Mouse (Mus musculus): ENCODE measurements at regions not wholly inside any gene's neighbourhood (a gene's known extent, or its start where the extent isn't known, plus 50 kb on each side); places are given as distances from the start of the nearest gene placed in this dataset.
A peak's percentile ranks its signal among the peaks of the same experiment; 100 is the strongest.

DNA sequence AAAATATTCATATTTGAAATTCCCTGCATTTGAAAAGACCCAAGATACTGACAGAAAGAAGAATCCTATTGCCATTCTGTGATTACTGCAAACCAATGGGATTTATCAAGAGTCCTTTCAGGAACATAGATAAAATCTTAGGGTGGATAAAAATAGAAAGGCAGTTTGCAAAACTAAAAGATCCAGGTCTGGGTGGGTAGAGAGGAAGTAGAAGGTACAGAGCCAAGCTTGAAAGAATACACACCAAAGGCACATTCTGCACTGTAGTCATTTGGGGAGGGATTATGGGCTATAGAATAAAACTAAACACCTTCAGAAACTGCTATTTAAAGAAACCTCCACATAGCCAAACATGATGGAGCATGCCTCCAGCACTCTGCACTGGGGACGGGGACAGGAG is 288.5 kb upstream of the 4930412O13Rik start:
- DNase-seq (ENCODE audit: low spot score): no peak

DNA sequence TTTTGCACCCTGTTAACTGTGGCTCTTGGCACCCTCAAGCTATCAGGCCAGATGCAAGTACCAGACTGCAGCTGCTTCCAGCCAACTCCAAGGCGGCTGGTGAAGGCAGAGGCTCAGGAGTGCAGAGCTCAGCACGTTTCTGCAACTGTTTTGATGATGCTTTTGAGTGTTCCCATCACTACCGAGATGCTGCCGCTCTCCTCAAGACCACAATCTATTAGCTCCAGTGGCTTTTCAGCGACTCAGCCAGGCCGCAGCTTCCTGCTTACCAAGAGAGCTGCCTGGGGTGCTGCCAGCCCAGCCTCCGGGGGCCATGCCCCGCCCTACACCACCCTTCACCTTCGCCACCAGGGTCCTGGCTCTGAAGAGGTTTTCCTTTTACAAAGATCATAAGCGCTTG is 287.1 kb upstream of the 4930412O13Rik start:
- DNase-seq (ENCODE audit: low spot score): peak; percentile 92

DNA sequence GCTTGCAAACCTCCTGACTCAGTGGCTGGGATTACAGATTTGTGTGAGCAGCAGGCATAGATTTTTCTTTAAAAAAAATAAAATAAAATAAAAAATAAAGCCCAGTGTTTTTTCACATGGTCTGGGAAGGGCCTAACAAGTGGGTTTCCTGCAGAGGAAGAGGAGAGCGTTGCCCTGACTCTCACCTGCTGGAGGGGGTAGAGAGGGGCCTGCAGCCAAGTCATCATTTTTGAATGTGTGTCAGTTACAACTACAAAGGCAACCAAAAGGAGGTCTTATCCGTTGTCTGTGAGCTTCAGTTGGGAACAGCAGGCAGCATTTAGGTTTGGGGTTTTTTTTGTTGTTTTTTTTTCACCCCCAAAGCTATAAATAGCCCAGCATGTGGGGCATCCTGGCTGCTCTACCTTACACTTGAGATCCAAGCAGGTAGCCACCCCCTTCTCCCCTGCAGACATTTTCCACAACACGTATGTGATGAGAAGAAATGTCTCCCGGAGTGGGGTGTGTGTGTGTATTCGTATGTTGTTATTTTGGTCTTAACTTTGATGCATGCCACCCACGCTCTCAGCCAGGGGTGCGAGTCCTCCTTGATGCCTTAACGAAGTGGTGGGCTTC is 285.7 kb upstream of the 4930412O13Rik start:
- DNase-seq (ENCODE audit: low spot score): peak; percentile 21

DNA sequence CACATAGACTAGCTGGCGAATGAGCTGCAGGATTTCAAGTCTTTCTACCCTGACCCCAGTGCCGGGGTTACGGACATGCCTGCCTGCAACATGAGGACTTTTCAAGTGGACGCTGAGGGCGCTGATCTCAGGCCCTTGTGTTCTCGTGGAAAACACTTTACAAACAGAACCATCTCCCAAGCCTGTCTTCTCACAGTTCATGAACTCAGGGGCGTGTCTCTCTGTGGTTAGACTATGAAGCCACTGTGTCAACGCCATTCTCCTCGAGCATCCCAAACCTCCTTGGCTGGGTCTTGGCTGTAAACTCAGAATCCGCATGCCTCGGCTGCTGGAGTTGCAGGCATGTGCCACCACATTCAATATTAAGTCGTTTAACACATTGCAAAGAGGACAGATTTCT is 284.9 kb upstream of the 4930412O13Rik start:
- DNase-seq (ENCODE audit: low spot score): no peak

DNA sequence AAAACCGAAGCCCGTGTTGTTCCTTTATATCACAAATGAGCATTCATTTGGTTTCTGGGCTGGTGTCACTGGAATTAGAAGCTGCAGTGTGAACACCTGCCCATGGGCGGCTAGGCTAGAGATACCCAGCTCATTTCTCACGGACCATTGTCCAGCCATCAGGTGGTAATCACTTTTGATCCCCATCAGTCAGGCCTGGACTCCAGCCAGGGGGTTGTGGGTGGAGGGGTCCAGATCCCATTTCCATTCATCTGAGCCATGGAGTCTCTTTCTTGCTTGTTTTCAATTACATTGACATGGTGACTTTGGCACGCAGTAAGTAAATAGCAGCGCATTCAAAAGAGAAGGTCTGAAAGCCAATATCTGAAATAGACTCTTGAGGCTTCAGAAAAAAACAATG is 276.1 kb upstream of the 4930412O13Rik start:
- no peak for DNase-seq (ENCODE audit: low spot score)

DNA sequence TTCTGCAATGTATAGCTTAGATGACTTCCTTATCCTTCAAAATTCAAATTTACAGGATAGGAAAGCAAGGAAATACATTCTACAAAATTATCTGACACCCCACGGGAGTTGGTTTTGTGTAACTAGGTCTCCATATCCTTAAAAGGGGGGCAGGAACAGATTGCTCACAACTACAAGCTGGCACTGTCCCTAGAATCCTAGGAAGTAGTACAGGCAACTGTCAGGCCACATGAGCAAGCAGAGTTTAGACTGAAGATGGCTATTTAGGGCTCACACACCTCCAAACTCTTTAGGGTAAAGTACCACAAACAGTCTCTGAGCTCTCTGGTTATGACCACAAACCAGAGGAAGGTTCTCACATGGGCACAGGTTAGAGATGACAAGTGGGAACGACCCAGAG is 273.5 kb upstream of the 4930412O13Rik start:
- DNase-seq (ENCODE audit: low spot score): no peak

DNA sequence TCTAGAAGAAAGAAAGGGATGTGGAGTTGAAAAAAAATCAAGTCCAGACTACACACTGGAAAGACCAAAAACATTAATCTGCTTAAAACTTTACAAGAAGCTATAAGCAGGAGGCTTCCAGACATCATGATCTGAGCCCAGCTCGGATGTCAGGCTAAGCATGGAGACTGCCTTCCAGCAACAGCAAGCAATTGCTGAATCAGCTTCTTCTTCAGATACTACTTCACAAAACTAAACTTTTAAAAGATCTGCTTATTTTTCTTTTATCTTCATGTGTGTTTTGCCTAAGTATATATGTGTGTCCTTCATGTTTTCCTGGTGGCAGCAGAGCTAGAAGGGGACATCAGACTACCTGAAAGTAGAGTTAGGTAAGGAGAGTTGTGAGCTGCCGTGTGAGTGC is 266.6 kb upstream of the 4930412O13Rik start:
- no peak for DNase-seq (ENCODE audit: low spot score)

DNA sequence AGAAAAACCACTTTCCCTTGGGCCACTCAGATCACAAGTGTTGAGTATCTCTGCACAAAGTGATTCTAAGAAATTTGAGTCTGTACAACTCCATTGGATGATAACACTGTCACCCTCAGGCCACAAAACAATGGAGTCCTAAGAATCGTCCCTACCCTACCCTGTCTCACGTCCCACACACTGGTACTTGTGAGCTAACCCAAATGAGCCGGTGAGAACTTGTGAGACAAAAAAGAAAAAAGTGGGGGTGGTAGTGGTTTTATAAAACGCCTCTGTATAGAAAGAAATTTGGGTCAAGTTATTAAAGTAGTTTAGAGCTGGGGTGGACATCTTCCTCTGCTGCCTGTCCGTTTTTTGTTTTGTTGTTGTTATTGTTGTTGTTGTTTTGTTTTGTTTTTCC is 264.8 kb upstream of the 4930412O13Rik start:
- no peak for DNase-seq (ENCODE audit: low spot score)

DNA sequence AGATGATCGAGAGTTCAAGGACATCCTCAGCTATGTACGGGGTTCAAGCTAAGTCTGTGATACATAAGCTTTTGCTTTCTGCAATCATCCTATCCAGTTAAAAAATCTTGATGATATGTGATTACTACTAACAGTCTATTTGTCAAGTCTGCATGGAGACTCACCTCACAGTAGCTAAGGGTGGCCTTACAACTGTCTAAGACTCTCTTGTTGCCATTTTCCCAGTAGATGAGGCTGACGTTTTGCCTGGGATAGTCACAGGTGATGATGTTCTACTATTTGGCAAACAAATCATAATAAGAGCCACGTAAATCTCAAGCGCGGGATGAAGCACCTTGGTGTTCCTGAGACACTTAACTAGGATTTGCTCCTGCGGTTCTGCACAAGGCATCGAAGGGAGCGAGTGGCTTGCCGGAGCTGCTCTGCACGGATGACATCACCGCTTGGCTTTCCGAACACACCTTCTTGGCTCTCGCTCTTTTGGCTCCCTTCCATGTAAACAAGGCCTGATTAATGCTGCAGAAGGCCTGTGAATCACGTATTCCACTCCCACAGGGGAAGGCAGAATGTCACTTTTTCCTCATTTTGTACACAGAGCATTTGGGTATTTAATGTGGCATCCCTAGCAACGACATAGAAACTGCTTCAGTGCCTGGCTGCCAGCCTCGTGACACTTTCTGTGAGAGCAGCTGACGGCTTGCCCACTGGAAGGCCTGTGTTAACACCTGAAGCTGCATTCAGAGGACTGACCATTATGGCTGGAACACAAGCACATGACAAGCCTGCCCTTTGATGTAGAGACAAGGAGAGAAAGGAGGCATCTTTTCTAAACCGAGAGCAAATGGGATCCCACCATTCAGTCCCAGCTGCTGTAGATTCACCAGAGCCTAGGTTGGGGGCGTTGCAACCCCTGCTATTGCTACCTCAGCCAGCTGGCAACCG is 260.5 kb upstream of the 4930412O13Rik start:
- no peak for DNase-seq (ENCODE audit: low spot score)

DNA sequence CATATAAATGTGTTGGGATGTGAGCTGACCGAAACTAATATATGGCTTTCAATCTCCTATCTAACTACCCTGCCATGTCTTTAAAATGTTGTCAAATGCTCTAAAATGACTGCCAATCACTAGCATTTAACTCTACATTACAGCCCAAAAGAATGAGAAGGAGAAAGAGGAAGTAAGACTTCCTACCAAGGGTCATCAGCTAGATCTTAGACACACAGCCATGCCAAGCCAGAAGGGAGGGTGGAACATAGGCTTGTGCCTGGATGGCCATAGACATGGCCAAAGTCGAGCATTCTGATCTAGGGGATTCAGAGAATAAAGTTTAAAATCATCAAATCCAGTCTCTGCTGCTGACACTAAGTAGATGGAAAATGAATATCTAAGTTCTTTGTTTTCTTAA is 257.4 kb upstream of the 4930412O13Rik start:
- no peak for DNase-seq (ENCODE audit: low spot score)

DNA sequence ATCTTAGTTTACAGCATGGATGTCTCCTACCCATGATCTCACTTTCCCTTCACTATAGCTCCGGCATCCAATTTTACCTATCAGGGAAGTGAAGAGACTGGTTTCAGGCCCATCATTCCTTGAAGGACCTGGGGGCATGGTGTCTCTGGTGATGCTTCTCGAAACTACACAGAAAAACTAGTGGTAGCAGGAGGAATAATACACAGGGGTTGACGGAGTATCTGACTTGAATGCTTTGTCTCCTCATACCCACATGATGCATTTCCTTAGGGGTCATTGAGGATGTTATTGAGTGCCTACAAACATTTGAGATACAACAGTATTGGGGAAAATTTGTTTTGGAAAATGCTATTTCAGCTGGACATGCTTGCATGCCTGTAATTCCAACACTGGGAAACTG is 253.0 kb upstream of the 4930412O13Rik start:
- DNase-seq (ENCODE audit: low spot score): no peak

DNA sequence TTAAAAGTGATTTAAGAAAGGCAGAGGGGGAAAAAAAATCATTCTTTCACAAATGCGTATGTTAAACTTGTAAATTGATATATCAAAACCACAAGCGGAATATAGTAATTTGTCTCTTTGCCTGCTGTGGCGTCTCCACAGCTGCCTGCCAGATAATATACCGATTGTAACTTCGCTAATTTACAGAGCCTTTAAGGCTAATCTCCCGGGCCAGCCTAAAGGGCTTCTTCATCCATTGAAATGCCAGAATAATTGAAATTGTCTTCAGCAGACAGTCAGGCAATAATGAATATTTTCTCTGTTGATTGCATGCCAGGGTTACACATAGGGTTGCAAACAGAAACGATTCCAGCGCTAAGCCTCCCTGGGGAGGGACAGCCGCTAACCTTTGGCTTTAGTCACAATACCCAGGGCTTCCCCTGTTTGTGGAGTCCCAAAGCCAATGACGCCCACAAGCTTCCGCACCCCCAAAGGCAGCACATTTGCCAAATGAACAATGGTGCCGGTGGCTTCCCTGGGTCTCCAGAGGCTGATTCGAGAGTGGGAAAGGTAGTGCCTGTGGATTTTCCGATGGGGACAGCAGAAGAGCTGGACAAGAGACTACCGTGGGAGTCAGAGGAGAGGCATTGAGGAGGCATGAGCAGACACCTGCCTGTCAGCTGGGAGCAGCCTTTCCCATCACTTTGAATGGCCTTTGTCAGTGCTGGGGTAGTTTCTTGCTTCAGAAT is 248.2 kb upstream of the 4930412O13Rik start:
- DNase-seq (ENCODE audit: low spot score): no peak

DNA sequence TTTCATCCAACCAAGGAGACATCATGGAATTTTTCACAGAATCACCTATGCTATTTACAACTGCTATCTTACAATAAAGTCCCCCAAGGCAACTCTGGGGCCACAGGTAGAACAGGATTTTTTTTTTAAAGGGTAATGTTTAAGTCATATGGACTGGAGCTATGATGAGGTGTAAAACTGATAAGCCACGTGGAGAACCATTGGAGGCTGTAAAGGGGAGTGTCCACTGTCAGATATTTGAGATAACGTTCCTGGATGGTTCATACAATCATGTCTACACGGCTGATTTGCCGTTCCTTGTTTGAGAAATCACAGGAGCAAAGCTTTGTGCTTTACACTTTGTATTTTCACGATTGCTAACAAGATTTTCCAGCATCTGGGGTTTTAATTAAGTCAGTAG is 241.8 kb upstream of the 4930412O13Rik start:
- no peak for DNase-seq (ENCODE audit: low spot score)

DNA sequence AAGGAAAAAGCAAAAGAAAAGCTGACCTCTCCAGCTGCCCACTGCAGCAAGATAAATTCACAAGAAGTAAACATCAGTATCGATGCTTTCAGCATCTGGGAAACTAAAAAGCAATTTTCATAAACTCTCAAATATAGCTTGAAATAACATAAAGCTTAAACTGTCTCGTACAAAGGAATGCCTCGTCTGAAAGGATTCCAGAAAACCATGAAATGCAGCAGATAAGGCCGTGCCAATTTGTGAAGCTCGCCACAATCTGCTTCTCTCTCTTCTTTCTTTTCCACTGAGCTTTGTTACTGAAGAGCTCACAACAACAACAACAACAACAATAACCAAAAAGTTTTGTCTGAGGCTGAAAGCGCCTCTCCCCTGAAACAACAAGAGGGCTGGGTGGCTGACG is 239.4 kb upstream of the 4930412O13Rik start:
- DNase-seq (ENCODE audit: low spot score): no peak

DNA sequence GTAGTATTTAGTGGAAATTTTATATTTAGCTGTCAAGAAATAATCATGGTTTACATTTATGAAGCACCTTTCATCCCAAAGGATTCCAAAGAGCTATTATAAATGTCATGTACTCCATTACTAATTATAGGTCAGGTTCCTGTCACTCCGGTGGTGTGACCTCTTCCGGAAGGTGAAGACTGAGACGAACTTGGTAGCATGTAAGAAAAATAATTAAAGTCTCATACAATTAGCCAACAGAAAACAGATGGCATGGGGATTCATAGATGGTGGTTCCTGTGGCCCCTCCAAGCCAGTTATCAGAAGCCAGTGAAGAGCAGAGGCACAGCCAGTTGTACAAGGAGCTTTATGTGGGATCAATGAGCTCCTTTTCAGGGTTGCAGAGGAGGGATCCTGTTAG is 238.6 kb upstream of the 4930412O13Rik start:
- no peak for DNase-seq (ENCODE audit: low spot score)

DNA sequence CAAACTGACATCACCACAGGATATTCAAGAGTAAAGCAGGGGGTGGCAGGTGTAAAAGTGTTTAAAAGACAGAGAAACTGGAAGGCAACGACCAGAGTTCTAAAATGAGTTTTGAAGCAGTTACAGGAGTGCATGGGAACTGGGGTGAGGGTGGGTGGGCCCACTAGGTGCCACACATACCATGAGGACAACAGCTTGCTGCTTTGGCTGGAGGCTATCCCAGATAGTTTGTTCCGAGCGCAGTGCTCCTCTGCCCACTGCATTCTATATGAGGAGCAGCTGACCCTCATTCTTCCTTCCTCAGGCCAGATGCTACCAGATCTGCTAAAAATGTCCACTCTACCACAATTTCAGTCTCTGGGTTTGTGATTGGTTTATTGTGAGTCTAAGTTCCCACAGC is 234.6 kb upstream of the 4930412O13Rik start:
- DNase-seq (ENCODE audit: low spot score): no peak

DNA sequence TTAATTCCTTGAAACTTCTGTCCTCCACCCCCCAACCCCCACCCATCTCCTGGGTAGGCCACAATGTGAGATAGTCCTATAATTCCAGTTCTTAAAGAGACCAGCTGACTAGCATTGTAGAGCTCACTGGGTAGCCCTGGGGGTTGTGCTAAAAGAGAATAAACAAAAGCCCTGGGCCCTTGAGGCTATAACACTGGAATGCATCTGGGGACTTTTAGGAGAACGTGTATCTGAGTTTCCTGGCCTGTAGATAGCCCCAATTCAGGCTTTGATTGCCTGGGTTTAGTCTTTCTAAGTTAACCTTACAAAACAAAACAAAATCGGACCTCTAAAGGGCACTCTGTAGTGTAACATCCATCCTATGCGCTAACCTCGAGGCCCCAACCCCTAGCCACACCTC is 234.1 kb upstream of the 4930412O13Rik start:
- DNase-seq (ENCODE audit: low spot score): no peak

DNA sequence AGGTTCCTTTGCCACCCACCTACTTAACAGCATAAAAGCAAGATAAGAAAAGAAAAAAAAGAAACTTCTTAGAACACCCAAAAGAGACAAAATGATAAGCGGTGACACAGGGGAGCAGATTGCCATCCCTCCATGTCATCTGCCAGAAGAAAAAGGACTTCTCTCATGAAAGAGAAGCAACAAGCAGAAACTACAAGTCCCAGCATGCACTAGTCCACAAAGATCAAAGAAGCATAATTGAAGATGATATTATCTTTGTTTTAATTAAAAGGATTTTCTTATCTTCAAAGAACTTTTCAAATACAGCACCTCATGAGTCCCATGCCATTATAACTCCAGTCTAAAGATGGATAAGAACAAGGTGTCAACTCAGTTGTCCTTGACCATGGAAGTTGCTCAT is 231.0 kb upstream of the 4930412O13Rik start:
- DNase-seq (ENCODE audit: low spot score): no peak

DNA sequence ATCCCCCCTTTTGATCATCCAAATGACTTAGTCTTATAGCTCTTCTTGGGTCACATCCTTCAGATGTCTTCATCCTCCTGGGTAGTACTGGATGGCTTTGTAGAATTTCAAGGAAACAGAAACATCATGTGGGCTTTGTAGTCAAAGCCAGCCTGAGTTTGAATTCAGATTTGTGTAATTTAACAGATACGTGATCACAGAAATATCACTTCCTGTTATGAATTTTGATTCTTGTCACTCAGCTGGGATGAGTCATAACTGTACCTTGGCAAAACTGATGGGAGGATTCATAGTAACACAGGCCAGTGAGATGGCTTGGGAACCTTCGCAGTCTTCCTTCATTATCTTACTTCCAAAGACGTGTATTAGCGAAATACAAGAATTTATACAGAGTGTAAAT is 222.2 kb upstream of the 4930412O13Rik start:
- no peak for DNase-seq (ENCODE audit: low spot score)

DNA sequence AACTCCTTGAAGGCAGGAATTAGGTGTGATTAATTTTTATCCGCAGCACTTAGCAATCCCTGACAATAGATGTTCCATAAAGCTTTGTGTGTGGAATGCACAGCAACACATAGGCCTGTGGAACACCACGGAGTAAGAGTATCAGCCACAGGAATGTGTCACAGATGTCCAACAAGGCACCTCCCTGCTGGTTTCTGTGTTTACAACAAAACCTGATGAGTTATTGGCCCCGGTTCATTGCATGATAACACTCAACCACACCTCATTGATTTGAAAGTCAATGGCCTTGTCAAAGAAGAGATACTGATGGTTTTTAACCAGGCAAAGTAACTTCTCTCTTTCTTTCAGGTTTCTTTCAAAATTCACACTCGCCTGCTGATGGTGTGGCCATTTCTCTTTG is 211.4 kb upstream of the 4930412O13Rik start:
- no peak for DNase-seq (ENCODE audit: low spot score)

DNA sequence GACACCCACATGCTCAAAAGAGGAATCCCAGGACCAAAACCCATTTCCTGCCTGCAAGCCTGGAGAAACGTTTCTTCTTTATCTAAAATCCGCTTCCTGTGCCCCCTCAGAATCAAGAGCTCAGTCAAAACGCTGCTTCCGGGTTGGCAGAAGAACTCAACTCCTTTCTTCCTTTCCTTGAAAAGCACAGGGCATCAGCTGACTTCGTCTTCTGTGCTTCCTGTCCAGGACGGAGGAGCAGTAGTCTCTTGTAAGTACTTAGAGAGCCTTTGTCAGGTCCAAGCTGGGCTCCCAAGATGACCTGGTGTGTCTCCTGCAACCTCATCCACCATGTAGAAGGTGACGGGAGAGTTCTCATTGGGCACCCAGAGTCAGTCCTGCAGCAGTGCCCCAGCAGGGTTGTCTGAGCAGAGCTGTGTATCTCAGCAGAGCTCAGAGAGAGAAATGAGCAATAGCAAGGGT is 199.3 kb upstream of the 4930412O13Rik start:
- peak; percentile 81 for DNase-seq (ENCODE audit: low spot score)

DNA sequence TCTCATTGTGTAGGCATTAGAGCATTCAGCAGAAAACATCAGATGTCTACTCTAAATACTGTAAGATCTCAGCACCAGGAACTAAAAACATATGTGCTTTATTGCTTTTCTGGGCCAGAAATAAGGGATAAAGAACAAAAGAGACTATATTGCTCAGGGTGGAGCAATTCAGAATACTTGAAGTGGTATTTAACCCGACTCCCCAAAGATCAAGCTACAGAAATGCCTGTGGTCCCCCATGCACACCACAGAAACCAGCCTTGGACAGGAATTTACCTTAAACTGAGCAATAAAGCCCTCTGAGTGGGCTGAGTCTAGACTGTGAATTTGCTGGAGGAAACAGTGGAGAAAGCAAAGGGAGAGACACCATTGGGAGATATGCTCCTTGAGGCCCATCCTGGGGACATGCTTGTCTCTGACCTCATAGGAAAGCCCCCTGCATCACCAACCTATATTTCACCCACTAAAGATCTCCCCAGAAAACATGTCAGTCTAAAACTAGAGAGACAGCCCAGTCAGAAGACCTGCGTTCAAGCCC is 197.3 kb upstream of the 4930412O13Rik start:
- DNase-seq (ENCODE audit: low spot score): peak; percentile 32

DNA sequence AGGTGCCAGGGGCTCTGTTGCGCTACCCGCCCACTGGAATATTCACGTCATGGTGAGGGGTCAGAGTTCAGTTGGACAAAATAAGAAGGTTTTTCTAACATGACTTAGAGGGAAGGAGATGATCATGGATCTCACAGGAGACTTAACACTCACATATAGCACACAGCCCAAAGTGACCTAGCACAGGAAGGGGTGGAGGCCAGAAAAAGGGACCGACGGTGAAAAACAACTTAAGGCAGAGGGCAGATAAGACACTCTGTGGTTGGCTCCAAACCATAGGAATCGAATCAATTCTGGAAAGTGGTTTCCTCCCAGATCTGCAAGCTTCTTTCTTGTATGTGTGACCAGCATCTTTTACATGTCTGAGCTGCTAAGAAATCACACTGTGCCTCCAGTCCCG is 192.9 kb upstream of the 4930412O13Rik start:
- no peak for DNase-seq (ENCODE audit: low spot score)
